Mouse (Mus musculus): Measurements from ENCODE around the gene Tmc6. TPM values are rescaled to one million over a fixed set of nuclear protein-coding genes. Genes with fewer than 3 reads are reported as not detected.
"Not testable (repeated sequence)": the region's sequence is repeated elsewhere in the genome, so short reads cannot be mapped to it uniquely, and the experiment has no call there.

Gene Tmc6
- polyA plus RNA-seq, 1 experiment from 2014 or later, result 19.0 TPM

DNA sequence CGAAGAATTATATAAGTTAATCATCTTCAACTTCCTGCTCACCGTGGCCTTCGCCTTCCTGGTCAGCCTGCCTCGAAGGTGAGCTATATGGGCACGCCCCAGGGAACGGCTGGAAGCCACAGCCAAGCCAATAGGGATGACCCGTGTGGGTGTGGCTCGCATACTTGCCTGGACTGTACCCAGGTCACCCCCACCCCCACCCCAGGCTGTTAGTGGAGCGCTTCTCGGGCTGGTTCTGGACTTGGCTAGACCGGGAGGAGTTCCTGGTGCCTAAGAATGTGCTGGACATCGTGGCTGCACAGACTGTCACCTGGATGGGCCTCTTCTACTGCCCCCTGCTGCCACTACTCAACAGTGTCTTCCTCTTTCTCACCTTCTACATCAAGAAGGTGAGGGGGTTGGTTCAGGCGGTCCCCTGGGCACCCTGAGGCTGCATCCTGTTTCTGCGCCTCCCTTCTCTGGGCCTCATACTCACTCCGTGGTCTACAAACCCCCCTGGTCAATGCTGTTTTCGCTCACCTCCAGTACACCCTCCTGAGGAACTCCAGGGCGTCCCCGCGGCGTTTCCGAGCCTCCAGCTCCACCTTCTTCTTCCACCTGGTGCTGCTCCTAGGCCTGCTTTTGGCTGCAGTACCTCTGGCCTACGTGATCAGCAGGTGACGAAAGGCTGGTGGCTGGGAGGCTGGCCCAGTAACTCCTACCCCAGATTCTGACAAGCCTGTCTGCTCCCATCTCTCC is 8.9 kb upstream of the Tmc6 start:
- H3K9ac ChIP-seq, result no peak overlapping the region
- no peaks in the 10 kb centered on the region; the same call in 1 of the 2 replicates for H3K9me3 ChIP-seq
- peak overlapping the region; percentile 8; the same call in 1 of the 2 replicates for H3K4me3 ChIP-seq
- H3K27ac ChIP-seq, result no peak overlapping the region
- H3K4me1 ChIP-seq, result peaks cover 25% of the 10 kb centered on the region
- no peaks in the 10 kb centered on the region; the same call in none of the 2 replicates for H3K27me3 ChIP-seq
- WGBS, result 32% methylated on average over 23 of the region's 23 CpGs
- peak overlapping the region; percentile 49 for H3K4me2 ChIP-seq (replicated peaks)
- peak; percentile 30; the same call in 1 of the 2 replicates for ATAC-seq (ENCODE audit: low FRiP score, low read depth)
- no peaks in the 10 kb centered on the region for H3K36me3 ChIP-seq

GRCm38 (mm10) chr11:117790286-117790685 is 8.3 kb upstream of the Tmc6 start:
- H3K36me3 ChIP-seq, result no peaks in the 10 kb centered on the region
- WGBS, result 6% methylated on average over 14 of the region's 14 CpGs
- peak; percentile 21; the same call in 1 of the 2 replicates for ATAC-seq (ENCODE audit: low FRiP score, low read depth)
- H3K27ac ChIP-seq, result no peak overlapping the region
- no peak overlapping the region for H3K9ac ChIP-seq
- H3K9me3 ChIP-seq, result no peaks in the 10 kb centered on the region; the same call in 1 of the 2 replicates
- H3K4me3 ChIP-seq, result peak overlapping the region; percentile 8; the same call in 1 of the 2 replicates
- no peaks in the 10 kb centered on the region; the same call in none of the 2 replicates for H3K27me3 ChIP-seq
- H3K4me2 ChIP-seq (replicated peaks), result peak overlapping the region; percentile 49
- peaks cover 25% of the 10 kb centered on the region for H3K4me1 ChIP-seq

DNA sequence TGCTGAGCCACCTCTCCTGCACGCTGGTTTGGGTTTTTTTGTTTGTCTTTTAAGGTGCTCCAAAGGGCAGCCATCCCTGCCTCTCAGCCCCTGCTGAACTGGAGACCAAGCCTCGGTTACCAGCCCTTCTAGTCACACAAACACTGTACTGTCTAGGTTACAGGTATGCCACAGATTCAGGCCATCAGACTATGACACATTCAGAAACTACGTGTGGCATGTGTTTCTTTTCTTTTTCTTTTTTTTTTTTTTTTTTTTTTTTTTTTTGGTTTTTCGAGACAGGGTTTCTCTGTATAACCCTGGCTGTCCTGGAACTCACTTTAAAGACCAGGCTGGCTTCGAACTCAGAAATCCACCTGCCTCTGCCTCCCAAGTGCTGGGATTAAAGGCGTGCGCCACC is 6.5 kb upstream of the Tmc6 start:
- 80% methylated on average over 7 of the region's 7 CpGs for WGBS

GRCm38 (mm10) chr11:117786294-117786693 is 4.3 kb upstream of the Tmc6 start:
- no peak overlapping the region for H3K27ac ChIP-seq

More for the DNA sequence above, 6.5 kb upstream of the Tmc6 start:
- not testable (repeated sequence) for ATAC-seq (ENCODE audit: low FRiP score, low read depth); H3K9ac ChIP-seq; H3K36me3 ChIP-seq; H3K27me3 ChIP-seq; H3K27ac ChIP-seq; H3K4me3 ChIP-seq; H3K4me2 ChIP-seq (replicated peaks); H3K9me3 ChIP-seq
- peaks cover 24% of the 10 kb centered on the region for H3K4me1 ChIP-seq

DNA sequence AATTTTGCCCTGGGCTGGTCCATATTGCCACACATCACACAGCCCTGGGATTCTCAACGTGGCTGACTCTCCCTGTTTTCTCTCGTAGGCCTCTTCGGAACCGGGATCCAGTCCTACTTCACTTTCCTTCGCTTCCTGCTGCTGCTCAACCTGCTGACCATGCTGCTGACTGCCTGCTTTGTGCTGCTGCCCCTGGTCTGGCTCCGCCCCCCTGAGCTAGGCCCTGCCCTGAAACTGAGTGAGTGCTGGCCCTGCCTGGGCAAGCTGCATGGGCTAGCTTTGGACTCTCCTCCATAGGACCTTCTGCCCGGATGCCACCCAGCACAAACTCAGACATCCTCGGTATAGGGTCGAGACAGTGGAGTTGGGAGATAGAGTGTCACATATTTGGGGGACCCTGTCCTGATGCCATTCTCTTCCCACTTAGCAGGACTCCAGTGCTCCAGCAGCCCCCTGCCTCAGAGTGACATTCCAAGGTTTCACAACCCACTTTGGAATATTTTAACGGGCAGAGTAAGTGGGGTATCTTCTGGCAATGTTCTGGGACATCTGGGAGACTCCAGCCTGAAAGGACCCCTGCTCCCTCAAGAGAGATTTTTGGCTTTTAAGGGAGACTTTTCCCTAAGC is 1.8 kb upstream of the Tmc6 start:
- no peak overlapping the region for H3K27ac ChIP-seq
- peak overlapping the region; percentile 31 for H3K4me3 ChIP-seq
- peaks cover 28% of the 10 kb centered on the region for H3K27me3 ChIP-seq
- WGBS, result 38% methylated on average over 10 of the region's 10 CpGs
- no peaks in the 10 kb centered on the region for H3K9me3 ChIP-seq
- H3K9ac ChIP-seq, result peak overlapping the region; percentile 57; the same call in 1 of the 2 replicates
- no peak for ATAC-seq (ENCODE audit: low FRiP score, low read depth)
- no peaks in the 10 kb centered on the region for H3K36me3 ChIP-seq
- H3K4me2 ChIP-seq (replicated peaks), result peak overlapping the region; percentile 66
- H3K4me1 ChIP-seq, result peaks cover 43% of the 10 kb centered on the region

More at GRCm38 (mm10) chr11:117786294-117786693, 4.3 kb upstream of the Tmc6 start:
- ATAC-seq (ENCODE audit: low FRiP score, low read depth), result no peak
- Histone ChIP-seq H3K4me3 (no peak overlapping the region), H3K27me3 (peaks cover 26% of the 10 kb centered on the region), H3K9ac (no peak overlapping the region), H3K36me3 (no peaks in the 10 kb centered on the region), H3K4me2 (replicated peaks) (no peak overlapping the region), H3K9me3 (no peaks in the 10 kb centered on the region), H3K4me1 (peaks cover 32% of the 10 kb centered on the region)
- WGBS, result 9% methylated on average over 10 of the region's 10 CpGs

GRCm38 (mm10) chr11:117783089-117783488 is 1.1 kb upstream of the Tmc6 start:
- Histone ChIP-seq H3K4me3 (peak overlapping the region; percentile 31), H3K4me1 (peaks cover 48% of the 10 kb centered on the region), H3K27me3 (peaks cover 28% of the 10 kb centered on the region), H3K9me3 (no peaks in the 10 kb centered on the region), H3K36me3 (no peaks in the 10 kb centered on the region; the same call in 1 of the 2 replicates), H3K27ac (no peak overlapping the region), H3K9ac (peak overlapping the region; percentile 57), H3K4me2 (replicated peaks) (peak overlapping the region; percentile 66)
- 4% methylated on average over 22 of the region's 31 CpGs for whole genome bisulfite sequencing
- no peak for ATAC-seq (ENCODE audit: low FRiP score, low read depth)

DNA sequence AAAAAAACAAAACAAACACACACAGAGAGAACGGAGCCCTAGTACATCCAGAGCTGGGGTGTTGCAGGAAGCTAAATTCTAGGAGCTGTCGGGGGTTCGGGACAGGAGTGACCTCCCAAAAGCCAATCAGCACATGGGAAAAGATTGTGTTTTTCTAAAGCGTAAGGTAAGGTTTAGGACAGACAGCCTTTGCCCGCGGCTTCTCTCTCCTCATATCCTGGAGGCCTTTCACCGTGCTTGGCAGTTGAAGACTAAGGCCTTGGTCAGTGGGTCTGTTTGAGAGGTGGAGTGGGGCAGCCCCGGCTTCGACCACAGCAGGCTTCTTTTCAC is 672 bp upstream of the Tmc6 start:
- no peaks in the 10 kb centered on the region; the same call in 1 of the 2 replicates for H3K36me3 ChIP-seq
- H3K27me3 ChIP-seq, result peaks cover 28% of the 10 kb centered on the region
- H3K27ac ChIP-seq, result no peak overlapping the region
- H3K4me2 ChIP-seq (replicated peaks), result peak overlapping the region; percentile 66
- H3K9ac ChIP-seq, result peak overlapping the region; percentile 57
- peaks cover 48% of the 10 kb centered on the region for H3K4me1 ChIP-seq
- ATAC-seq (ENCODE audit: low FRiP score, low read depth), result no peak
- 61% methylated on average over 9 of the region's 9 CpGs for whole genome bisulfite sequencing
- no peaks in the 10 kb centered on the region for H3K9me3 ChIP-seq
- H3K4me3 ChIP-seq, result peak overlapping the region; percentile 31

GRCm38 (mm10) chr11:117781199-117781821 is 688 bp downstream of the Tmc6 start:
- peaks cover 28% of the 10 kb centered on the region for H3K27me3 ChIP-seq
- H3K4me2 ChIP-seq (replicated peaks), result peak overlapping the region; percentile 98
- peak overlapping the region; percentile 70 for H3K27ac ChIP-seq
- peak overlapping the region; percentile 58 for H3K4me3 ChIP-seq
- peaks cover 7% of the 10 kb centered on the region for H3K36me3 ChIP-seq
- 17% methylated on average over 18 of the region's 18 CpGs for WGBS
- ATAC-seq (ENCODE audit: low FRiP score, low read depth), result no peak
- H3K9ac ChIP-seq, result peak overlapping the region; percentile 19; the same call in 1 of the 2 replicates
- H3K4me1 ChIP-seq, result peaks cover 48% of the 10 kb centered on the region
- no peaks in the 10 kb centered on the region for H3K9me3 ChIP-seq

DNA sequence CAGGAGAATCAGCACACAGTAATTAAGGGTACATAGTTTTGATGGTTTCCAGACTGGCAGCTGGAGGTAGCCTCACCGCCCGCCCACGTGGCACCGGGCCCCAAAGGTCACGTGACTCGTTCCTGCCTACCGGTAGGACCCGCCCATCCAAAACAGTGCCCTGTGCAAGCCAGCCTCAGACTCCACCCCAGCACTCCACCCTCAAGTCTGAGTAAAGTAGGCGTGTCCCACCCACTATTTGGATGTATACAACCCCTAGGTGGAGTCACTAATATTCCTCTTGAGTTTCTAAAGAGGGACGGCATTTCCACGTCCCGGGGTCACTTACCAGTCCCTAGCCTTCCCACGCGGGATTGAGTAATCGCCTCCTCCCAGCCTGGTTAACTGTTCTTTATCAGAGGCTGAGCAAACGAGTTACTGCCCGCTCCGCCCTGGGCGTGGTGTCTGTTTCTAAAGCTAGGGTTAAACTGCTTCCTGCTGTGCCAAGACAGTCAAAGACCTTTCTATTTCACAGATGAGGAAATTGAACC is 1.4 kb downstream of the Tmc6 start:
- 1% methylated on average over 19 of the region's 19 CpGs for WGBS
- peak; percentile 83 for ATAC-seq (ENCODE audit: low FRiP score, low read depth)
- Histone ChIP-seq H3K36me3 (peaks cover 14% of the 10 kb centered on the region), H3K27ac (peak overlapping the region; percentile 78), H3K9me3 (no peaks in the 10 kb centered on the region), H3K4me1 (peaks cover 48% of the 10 kb centered on the region), H3K4me3 (peak overlapping the region; percentile 58), H3K27me3 (peaks cover 28% of the 10 kb centered on the region), H3K4me2 (replicated peaks) (peak overlapping the region; percentile 98), H3K9ac (peak overlapping the region; percentile 75; the same call in 1 of the 2 replicates)

- H3K27ac ChIP-seq, result peak overlapping the region; percentile 78
- peak overlapping the region; percentile 98 for H3K4me2 ChIP-seq (replicated peaks)
- under 1% methylated on average over 17 of the region's 17 CpGs for WGBS
- H3K9me3 ChIP-seq, result no peaks in the 10 kb centered on the region
- peaks cover 28% of the 10 kb centered on the region for H3K27me3 ChIP-seq
- H3K9ac ChIP-seq, result peak overlapping the region; percentile 75
- 0 out of 2 replicates have a peak, but pooled peaks have one; percentile 13 for ATAC-seq (ENCODE audit: low FRiP score, low read depth)
- peak overlapping the region; percentile 58 for H3K4me3 ChIP-seq
- H3K4me1 ChIP-seq, result peaks cover 48% of the 10 kb centered on the region
- peaks cover 19% of the 10 kb centered on the region for H3K36me3 ChIP-seq
Observed at GRCm38 (mm10) chr11:117780199-117780515, 1.8 kb downstream of the Tmc6 start.

DNA sequence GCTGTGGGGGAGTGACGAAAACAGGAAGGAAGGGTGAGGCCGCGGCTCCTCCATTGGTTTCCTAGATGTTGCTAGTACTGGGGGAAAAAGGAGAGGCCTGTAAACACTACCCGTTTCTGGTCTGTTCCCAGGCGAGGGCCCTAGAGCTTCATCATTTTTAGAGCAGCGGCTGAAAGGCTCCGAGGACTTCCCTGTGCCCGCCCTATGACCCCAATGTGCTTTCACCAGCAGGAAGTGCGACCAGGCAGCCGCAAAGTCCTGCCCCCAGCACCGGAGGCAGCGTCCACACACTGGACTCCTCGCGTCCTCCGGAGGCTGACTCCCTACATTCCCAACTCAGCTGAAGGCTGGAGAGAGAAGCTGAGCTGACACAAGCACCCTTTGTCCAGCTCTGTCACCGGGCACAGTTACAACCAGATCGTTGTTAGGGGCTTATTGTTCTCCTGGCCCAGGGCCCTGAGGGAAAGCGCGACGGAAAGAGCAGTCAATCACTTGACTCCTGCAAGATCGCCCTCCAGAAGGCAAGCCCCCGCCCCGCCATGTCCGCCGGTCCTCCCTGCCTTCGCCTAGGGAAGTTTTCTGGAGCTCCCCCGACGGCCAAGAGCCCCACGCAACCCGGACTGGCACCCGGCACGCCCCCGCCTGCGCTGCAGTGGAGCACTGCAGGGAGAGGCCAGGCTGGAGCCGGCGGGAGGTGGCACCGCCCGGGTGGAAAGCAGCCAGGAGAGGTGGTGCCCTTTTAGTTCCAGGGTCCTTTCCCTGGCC is 2.4 kb downstream of the Tmc6 start:
- Histone ChIP-seq H3K9ac (peak overlapping the region; percentile 75), H3K9me3 (no peaks in the 10 kb centered on the region), H3K4me3 (peak overlapping the region; percentile 58), H3K4me1 (peaks cover 48% of the 10 kb centered on the region), H3K36me3 (peaks cover 24% of the 10 kb centered on the region), H3K4me2 (replicated peaks) (peak overlapping the region; percentile 98), H3K27ac (peak overlapping the region; percentile 78), H3K27me3 (peaks cover 28% of the 10 kb centered on the region)
- ATAC-seq (ENCODE audit: low FRiP score, low read depth), result no peak; the same call in 1 of the 2 replicates
- 4% methylated on average over 38 of the region's 38 CpGs for WGBS

Data from limb, embryonic 13.5 days (tissue).